Mouse (Mus musculus): ENCODE data around the gene 1700029P11Rik. TPM values are rescaled to one million over a fixed set of nuclear protein-coding genes. Genes with fewer than 3 reads are reported as not detected.

Gene 1700029P11Rik
- polyA plus RNA-seq, 1 experiment from 2014 or later = not detected

GRCm38 (mm10) chr15:82016830-82017229 lies 36.5 kb downstream of the 1700029P11Rik start:
- no peaks in the 10 kb centered on the region; the same call in 1 of the 2 replicates for H3K4me1 ChIP-seq (ENCODE audit: control insufficient read depth, insufficient read depth, low read length)
- no peaks in the 10 kb centered on the region for H3K27me3 ChIP-seq (ENCODE audit: control insufficient read depth, insufficient read depth, low read length)
- H3K4me2 ChIP-seq (ENCODE audit: low read depth, low read length) = peak overlapping the region; percentile 72
- H3K27ac ChIP-seq (replicated peaks; ENCODE audit: low read depth, low read length) = 0 out of 2 replicates have a peak overlapping the region, but pooled peaks have one; percentile 9
- H3K4me3 ChIP-seq (ENCODE audit: low read depth, low read length) = peak overlapping the region; percentile 90
- H3K9me3 ChIP-seq (replicated peaks; ENCODE audit: control insufficient read depth, low read length) = no peaks in the 10 kb centered on the region
- H3K36me3 ChIP-seq (replicated peaks; ENCODE audit: control insufficient read depth, insufficient read depth, low read depth, low read length) = no peaks in the 10 kb centered on the region; the same call in 1 of the 2 replicates
- DNase-seq (ENCODE audit: low spot score) (no peak), ATAC-seq (replicated peaks; ENCODE audit: insufficient number of reproducible peaks, low FRiP score, low TSS enrichment, low read depth) (no peak)
- peak overlapping the region; percentile 72 for H3K9ac ChIP-seq (replicated peaks; ENCODE audit: low read length)
- 29% methylated on average over 6 of the region's 6 CpGs for WGBS

GRCm38 (mm10) chr15:82017461-82017860 lies 37.1 kb downstream of the 1700029P11Rik start:
- ATAC-seq (replicated peaks; ENCODE audit: insufficient number of reproducible peaks, low FRiP score, low TSS enrichment, low read depth) (no peak), DNase-seq (ENCODE audit: low spot score) (no peak)
- H3K9me3 ChIP-seq (replicated peaks; ENCODE audit: control insufficient read depth, low read length) = no peaks in the 10 kb centered on the region
- H3K36me3 ChIP-seq (replicated peaks; ENCODE audit: control insufficient read depth, insufficient read depth, low read depth, low read length) = no peaks in the 10 kb centered on the region; the same call in none of the 2 replicates
- H3K4me1 ChIP-seq (ENCODE audit: control insufficient read depth, insufficient read depth, low read length) = no peaks in the 10 kb centered on the region; the same call in 1 of the 2 replicates
- H3K27ac ChIP-seq (replicated peaks; ENCODE audit: low read depth, low read length) = no peak overlapping the region
- 73% methylated on average over 4 of the region's 4 CpGs for WGBS
- H3K27me3 ChIP-seq (ENCODE audit: control insufficient read depth, insufficient read depth, low read length) = no peaks in the 10 kb centered on the region
- H3K4me3 ChIP-seq (ENCODE audit: low read depth, low read length) = no peak overlapping the region
- H3K4me2 ChIP-seq (ENCODE audit: low read depth, low read length) = no peak overlapping the region
- no peak overlapping the region for H3K9ac ChIP-seq (replicated peaks; ENCODE audit: low read length)

- Histone ChIP-seq H3K4me1 (ENCODE audit: control insufficient read depth, insufficient read depth, low read length) (no peaks in the 10 kb centered on the region; the same call in 1 of the 2 replicates), H3K4me3 (ENCODE audit: low read depth, low read length) (no peak overlapping the region), H3K4me2 (ENCODE audit: low read depth, low read length) (no peak overlapping the region), H3K9me3 (replicated peaks; ENCODE audit: control insufficient read depth, low read length) (no peaks in the 10 kb centered on the region), H3K9ac (replicated peaks; ENCODE audit: low read length) (no peak overlapping the region), H3K27ac (replicated peaks; ENCODE audit: low read depth, low read length) (no peak overlapping the region), H3K36me3 (replicated peaks; ENCODE audit: control insufficient read depth, insufficient read depth, low read depth, low read length) (no peaks in the 10 kb centered on the region; the same call in none of the 2 replicates), H3K27me3 (ENCODE audit: control insufficient read depth, insufficient read depth, low read length) (no peaks in the 10 kb centered on the region)
- DNase-seq (ENCODE audit: low spot score) = no peak
- no peak for ATAC-seq (replicated peaks; ENCODE audit: insufficient number of reproducible peaks, low FRiP score, low TSS enrichment, low read depth)
- 86% methylated on average over 3 of the region's 3 CpGs for WGBS
These were observed 38.9 kb downstream of the 1700029P11Rik start for GRCm38 (mm10) chr15:82019288-82019687.

GRCm38 (mm10) chr15:82022535-82023088 lies 42.3 kb downstream of the 1700029P11Rik start:
- H3K4me1 ChIP-seq (ENCODE audit: control insufficient read depth, insufficient read depth, low read length) = no peaks in the 10 kb centered on the region
- H3K9ac ChIP-seq (replicated peaks; ENCODE audit: low read length) = no peak overlapping the region
- H3K27ac ChIP-seq (replicated peaks; ENCODE audit: low read depth, low read length) = no peak overlapping the region
- no peak overlapping the region for H3K4me2 ChIP-seq (ENCODE audit: low read depth, low read length)
- H3K36me3 ChIP-seq (replicated peaks; ENCODE audit: control insufficient read depth, insufficient read depth, low read depth, low read length) = peaks cover 6% of the 10 kb centered on the region
- ATAC-seq (replicated peaks; ENCODE audit: insufficient number of reproducible peaks, low FRiP score, low TSS enrichment, low read depth) (no peak), DNase-seq (ENCODE audit: low spot score) (no peak)
- no peaks in the 10 kb centered on the region for H3K9me3 ChIP-seq (replicated peaks; ENCODE audit: control insufficient read depth, low read length)
- H3K27me3 ChIP-seq (ENCODE audit: control insufficient read depth, insufficient read depth, low read length) = no peaks in the 10 kb centered on the region
- WGBS = 92% methylated on average over 13 of the region's 13 CpGs
- H3K4me3 ChIP-seq (ENCODE audit: low read depth, low read length) = no peak overlapping the region

GRCm38 (mm10) chr15:82023965-82024635 lies 43.8 kb downstream of the 1700029P11Rik start:
- no peak overlapping the region for H3K9ac ChIP-seq (replicated peaks; ENCODE audit: low read length)
- H3K36me3 ChIP-seq (replicated peaks; ENCODE audit: control insufficient read depth, insufficient read depth, low read depth, low read length) = peaks cover 6% of the 10 kb centered on the region
- no peaks in the 10 kb centered on the region for H3K9me3 ChIP-seq (replicated peaks; ENCODE audit: control insufficient read depth, low read length)
- H3K4me2 ChIP-seq (ENCODE audit: low read depth, low read length) = no peak overlapping the region
- 89% methylated on average over 6 of the region's 6 CpGs for WGBS
- H3K27me3 ChIP-seq (ENCODE audit: control insufficient read depth, insufficient read depth, low read length) = no peaks in the 10 kb centered on the region
- no peaks in the 10 kb centered on the region for H3K4me1 ChIP-seq (ENCODE audit: control insufficient read depth, insufficient read depth, low read length)
- ATAC-seq (replicated peaks; ENCODE audit: insufficient number of reproducible peaks, low FRiP score, low TSS enrichment, low read depth) (no peak), DNase-seq (ENCODE audit: low spot score) (no peak)
- no peak overlapping the region for H3K27ac ChIP-seq (replicated peaks; ENCODE audit: low read depth, low read length)
- H3K4me3 ChIP-seq (ENCODE audit: low read depth, low read length) = no peak overlapping the region

GRCm38 (mm10) chr15:82027276-82027675 lies 46.9 kb downstream of the 1700029P11Rik start:
- DNase-seq (ENCODE audit: low spot score) (no peak), ATAC-seq (replicated peaks; ENCODE audit: insufficient number of reproducible peaks, low FRiP score, low TSS enrichment, low read depth) (no peak)
- H3K27ac ChIP-seq (replicated peaks; ENCODE audit: low read depth, low read length) = no peak overlapping the region
- no peak overlapping the region for H3K4me2 ChIP-seq (ENCODE audit: low read depth, low read length)
- peaks cover 6% of the 10 kb centered on the region for H3K36me3 ChIP-seq (replicated peaks; ENCODE audit: control insufficient read depth, insufficient read depth, low read depth, low read length)
- no peaks in the 10 kb centered on the region for H3K9me3 ChIP-seq (replicated peaks; ENCODE audit: control insufficient read depth, low read length)
- no peaks in the 10 kb centered on the region for H3K4me1 ChIP-seq (ENCODE audit: control insufficient read depth, insufficient read depth, low read length)
- no peak overlapping the region for H3K4me3 ChIP-seq (ENCODE audit: low read depth, low read length)
- H3K9ac ChIP-seq (replicated peaks; ENCODE audit: low read length) = no peak overlapping the region
- no peaks in the 10 kb centered on the region for H3K27me3 ChIP-seq (ENCODE audit: control insufficient read depth, insufficient read depth, low read length)
- WGBS = 94% methylated on average over 7 of the region's 7 CpGs

- H3K4me3 ChIP-seq (ENCODE audit: low read depth, low read length) = no peak overlapping the region
- H3K4me2 ChIP-seq (ENCODE audit: low read depth, low read length) = no peak overlapping the region
- no peaks in the 10 kb centered on the region for H3K4me1 ChIP-seq (ENCODE audit: control insufficient read depth, insufficient read depth, low read length)
- no peaks in the 10 kb centered on the region for H3K27me3 ChIP-seq (ENCODE audit: control insufficient read depth, insufficient read depth, low read length)
- H3K9ac ChIP-seq (replicated peaks; ENCODE audit: low read length) = no peak overlapping the region
- H3K9me3 ChIP-seq (replicated peaks; ENCODE audit: control insufficient read depth, low read length) = no peaks in the 10 kb centered on the region
- peaks cover 6% of the 10 kb centered on the region for H3K36me3 ChIP-seq (replicated peaks; ENCODE audit: control insufficient read depth, insufficient read depth, low read depth, low read length)
- ATAC-seq (replicated peaks; ENCODE audit: insufficient number of reproducible peaks, low FRiP score, low TSS enrichment, low read depth) = no peak
- DNase-seq (ENCODE audit: low spot score) = no peak
- 90% methylated on average over 7 of the region's 7 CpGs for WGBS
- H3K27ac ChIP-seq (replicated peaks; ENCODE audit: low read depth, low read length) = no peak overlapping the region
These were observed 47.4 kb downstream of the 1700029P11Rik start for GRCm38 (mm10) chr15:82027726-82028125.
